Comparison of ENCODE assay signal across 9 mouse cellular contexts in the genomic region with DNA sequence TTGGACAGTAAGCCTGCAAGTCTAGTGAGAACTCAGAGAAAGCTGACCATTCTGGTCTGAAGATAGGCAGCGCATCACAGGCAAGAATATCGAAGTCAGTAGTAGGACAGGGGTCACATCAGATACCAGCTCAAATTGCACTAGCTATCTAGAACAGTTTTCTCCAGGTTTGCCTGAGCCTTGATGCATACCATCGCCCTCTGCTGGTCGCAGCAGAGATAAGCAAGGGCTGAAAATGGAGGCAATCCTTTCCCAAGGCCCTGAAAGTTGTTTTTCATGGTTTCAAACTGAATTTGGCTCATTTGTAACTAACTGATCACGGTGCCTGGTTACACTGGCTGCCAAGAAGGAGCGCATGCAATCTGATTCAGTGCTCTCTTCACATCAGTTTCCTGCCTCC. TPM values are rescaled to one million over a fixed set of nuclear protein-coding genes. Genes with fewer than 3 reads are reported as not detected.
DNase-seq lines count a peak whose midpoint lies in the region; ATAC-seq and TF ChIP-seq lines count a peak whose summit lies in the region.
"Had no signal": no experiment of that assay in that cellular context is flagged by ENCODE, and none has a peak within 500 bp of the region (broad histone marks: within the 10 kb centered on the region; RNA-seq: fewer than 3 reads in every experiment).

No protein-coding gene starts in this region.

- no peak overlapping the region for H3ac ChIP-seq in myocyte (ENCODE audit: control insufficient read depth, insufficient read length)

- H3K36me3 ChIP-seq in kidney, adult 2 months (ENCODE audit: control insufficient read depth, insufficient read depth, low read length): no peaks in the 10 kb centered on the region
- peaks cover 14% of the 10 kb centered on the region for H3K36me3 ChIP-seq in kidney, embryonic 16.5 days (ENCODE audit: insufficient read depth, low read length)
- H3K36me3 ChIP-seq in myocyte (ENCODE audit: control insufficient read depth, insufficient read depth): peaks cover 63% of the 10 kb centered on the region

- no peak overlapping the region for H3K27ac ChIP-seq in kidney, adult 2 months (ENCODE audit: insufficient read depth, low read depth, low read length)
- no peak overlapping the region for H3K27ac ChIP-seq in kidney, embryonic 16.5 days (ENCODE audit: low read length)
- H3K27ac ChIP-seq: neural tube, embryonic 12.5 days had no signal

- no peak overlapping the region for H3K9ac ChIP-seq in kidney, embryonic 16.5 days (replicated peaks; ENCODE audit: low read length)
- H3K9ac ChIP-seq: neural tube, embryonic 12.5 days had no signal

- H3K4me3 ChIP-seq in kidney, adult 2 months (ENCODE audit: insufficient read depth, low read depth, low read length): no peak overlapping the region
- H3K4me3 ChIP-seq in kidney, embryonic 16.5 days (ENCODE audit: low read length): no peak overlapping the region
- no peak overlapping the region for H3K4me3 ChIP-seq in myocyte
- H3K4me3 ChIP-seq: neural tube, embryonic 12.5 days had no signal

- WGBS in kidney, adult 2 months: 25% methylated on average over 6 of the region's 6 CpGs
- 24% methylated on average over 6 of the region's 6 CpGs for WGBS in kidney, embryonic 16.5 days

- peak; percentile 54 for DNase-seq in kidney, adult 2 months
- DNase-seq in ES-CJ7 (ENCODE audit: low read depth, low spot score): peak; percentile 79
- DNase-seq in c-Kit-positive CD71-negative TER-119-negative erythroid progenitor cells, embryonic 14.5 days (ENCODE audit: low read depth): peak; percentile 62
- peak; percentile 57 to 64 for DNase-seq in frontal cortex, postnatal 36 days (ENCODE audit: low spot score in 2 of 2)
- peak; percentile 67 to 82 for DNase-seq in layer of hippocampus, postnatal 10 days (ENCODE audit: low spot score in 2 of 2)
- DNase-seq in thymus, postnatal 25 days: peak; percentile 58

- no peaks in the 10 kb centered on the region for H3K4me1 ChIP-seq in kidney, adult 2 months (ENCODE audit: control insufficient read depth, insufficient read depth, low read length)
- H3K4me1 ChIP-seq in kidney, embryonic 16.5 days (ENCODE audit: insufficient read depth, low read length): no peaks in the 10 kb centered on the region
- H3K4me1 ChIP-seq: neural tube, embryonic 12.5 days had no signal

- no peaks in the 10 kb centered on the region for H3K9me3 ChIP-seq in kidney, embryonic 16.5 days (ENCODE audit: low read length)
- H3K9me3 ChIP-seq: neural tube, embryonic 12.5 days had no signal

- no peak overlapping the region for H3K4me2 ChIP-seq in kidney, embryonic 16.5 days (replicated peaks; ENCODE audit: low read depth, low read length)
- no peak overlapping the region for H3K4me2 ChIP-seq in myocyte (ENCODE audit: low read depth)
- H3K4me2 ChIP-seq: neural tube, embryonic 12.5 days had no signal

- no peaks in the 10 kb centered on the region for H3K27me3 ChIP-seq in kidney, adult 2 months (replicated peaks; ENCODE audit: control insufficient read depth, insufficient read depth, low read length)
- no peaks in the 10 kb centered on the region for H3K27me3 ChIP-seq in kidney, embryonic 16.5 days (ENCODE audit: insufficient read depth, low read length)
- H3K27me3 ChIP-seq in myocyte (ENCODE audit: control insufficient read depth, insufficient read depth, insufficient read length): no peaks in the 10 kb centered on the region
- H3K27me3 ChIP-seq: neural tube, embryonic 12.5 days had no signal

- ATAC-seq in kidney, embryonic 16.5 days (ENCODE audit: low FRiP score, low TSS enrichment): no peak

- no peak for TF ChIP-seq POLR2A in kidney, adult 2 months (IDR thresholded peaks at IDR 0.05; ENCODE audit: low read depth, low read length)
- TF ChIP-seq POLR2A in myocyte (IDR thresholded peaks at IDR 0.05; ENCODE audit: insufficient read length, low read depth): no peak

- H3K79me2 ChIP-seq in myocyte (ENCODE audit: control insufficient read depth, insufficient read depth): no peaks in the 10 kb centered on the region

- peak; percentile 85 for TF ChIP-seq CTCF in kidney, adult 2 months (conservative IDR thresholded peaks at IDR 0.05; ENCODE audit: insufficient read depth, insufficient read length, low read depth, low read length)

TF ChIP-seq in myocyte, 11 proteins besides CTCF, POLR2A, EP300 and RAD21:
- TF ChIP-seq POLR2AphosphoS2 (IDR thresholded peaks at IDR 0.05; ENCODE audit: insufficient read length, low read depth): peak; percentile 20
- no peak for TF ChIP-seq TCF12 (IDR thresholded peaks at IDR 0.05; ENCODE audit: insufficient read depth, poor library complexity, severe bottlenecking)

RNA-seq across cellular contexts. Expression of gene Dnaja2, which starts 29.0 kb away (rescaled TPM):
- 18.0 and 32.9 TPM in 2 replicates for polyA plus RNA-seq in kidney, adult 2 months (2012; rRNA removed)
- polyA plus RNA-seq in kidney, embryonic 16.5 days (2015; fragmentation: Nextera tagmentation; extraction: Ambion mirVana): 172 and 181 TPM in 2 replicates
- 100 to 1,000 TPM; 167 to 191 TPM for total RNA-seq in layer of hippocampus, postnatal 10 days (2021)
- 104 TPM for polyA plus RNA-seq in myocyte (2012; fragmentation: generic; extraction: Trizol)

RNA-seq across cellular contexts. Expression of gene Gpt2, which starts 33.7 kb away (rescaled TPM):
- 51.5 and 55.9 TPM in 2 replicates for polyA plus RNA-seq in kidney, adult 2 months (2012; rRNA removed)
- 19.1 and 21.2 TPM in 2 replicates for polyA plus RNA-seq in kidney, embryonic 16.5 days (2015; fragmentation: Nextera tagmentation; extraction: Ambion mirVana)
- 10 to 100 TPM; 51.9 to 58.7 TPM for total RNA-seq in layer of hippocampus, postnatal 10 days (2021)
- 156 TPM for polyA plus RNA-seq in myocyte (2012; fragmentation: generic; extraction: Trizol)
